Mouse (Mus musculus): ENCODE results near the gene Usf2. TPM values are rescaled to one million over a fixed set of nuclear protein-coding genes. Genes with fewer than 3 reads are reported as not detected.

Usf2 gene
- 47.1 and 50.1 TPM in 2 replicates for polyA plus RNA-seq (2012; rRNA removed)

DNA sequence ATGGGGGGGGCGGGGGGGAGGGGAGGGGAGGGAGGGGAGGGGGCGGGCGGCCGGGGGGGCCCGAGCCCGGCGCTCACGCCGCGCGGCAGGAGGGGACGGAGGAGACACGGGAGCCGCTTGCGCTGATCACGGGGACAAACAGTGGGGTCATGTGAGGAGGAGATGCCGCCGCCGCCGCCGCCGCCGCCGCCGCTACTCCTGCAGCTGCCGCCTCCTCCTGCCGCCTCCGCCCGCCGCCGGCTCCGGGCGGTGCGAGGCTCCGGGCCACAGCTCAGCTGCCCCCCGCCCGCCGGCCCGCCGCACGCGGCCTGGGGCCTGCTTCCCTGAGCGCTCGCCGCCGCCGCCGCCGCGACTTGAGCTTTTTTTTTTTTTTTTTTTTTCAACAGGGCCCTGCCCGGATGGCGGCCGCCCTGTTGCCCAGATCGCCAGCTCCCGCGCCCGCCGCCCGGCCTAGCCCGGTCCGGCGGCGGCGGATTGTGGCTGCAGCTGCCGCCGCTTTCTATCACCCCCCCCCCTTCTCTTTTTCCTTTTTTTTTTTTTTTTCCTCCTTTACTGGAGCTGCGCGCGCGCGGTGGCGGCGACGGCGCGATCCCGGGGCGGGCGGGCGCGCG is at the start of gene Usf2:
Gene Usf2 (minus strand): TSS at position 48 of the 611 bp plus-strand sequence.

GRCm38 (mm10) chr7:30973501-30974289 is 17.1 kb upstream of the Usf2 start, which contains the start of gene Fam187b:
Gene Fam187b (plus strand): TSS chr7:30973790.

DNA sequence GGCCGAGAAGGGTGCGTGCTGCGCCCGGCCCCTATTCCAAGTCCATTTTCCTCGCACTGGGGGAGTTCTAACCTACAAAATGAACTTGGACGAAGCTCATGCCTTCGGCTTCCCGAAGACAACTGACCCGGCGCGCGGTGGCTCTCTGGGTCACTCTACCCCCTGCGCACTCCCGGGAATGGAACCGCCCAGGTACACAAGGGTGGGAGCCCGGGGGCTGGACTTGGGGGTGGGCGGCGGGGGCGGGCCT is 16.6 kb upstream of the Usf2 start, which contains the start of gene Lsr:
Gene Lsr (minus strand): TSS at position 214 of the 250 bp plus-strand sequence.

GRCm38 (mm10) chr7:30943909-30944635 is 12.5 kb downstream of the Usf2 start, which contains the start of gene Hamp:
Gene Hamp (minus strand): TSS chr7:30944032.

GRCm38 (mm10) chr7:30924581-30924980 is 32.0 kb downstream of the Usf2 start, which contains the start of gene Hamp2:
Gene Hamp2 (minus strand): TSS chr7:30924681.

GRCm38 (mm10) chr7:30914732-30915131 is 41.9 kb downstream of the Usf2 start, which contains the start of gene Mag:
Gene Mag (minus strand): TSS chr7:30914873.

Other genes starting within 250 kb of the Usf2 start
- 2.5 and 3.2 TPM in 2 replicates for gene Atp4a, start 244.6 kb downstream of the Usf2 start, polyA plus RNA-seq (2012; rRNA removed)
- gene Tmem147, start 227.3 kb downstream of the Usf2 start, polyA plus RNA-seq (2012; rRNA removed), result 82.8 and 85.1 TPM in 2 replicates
- gene Gapdhs, start 213.1 kb downstream of the Usf2 start, polyA plus RNA-seq (2012; rRNA removed), result 0.06 TPM in 1 of 2 replicates, not detected in the other
- gene Sbsn, start 205.3 kb downstream of the Usf2 start, polyA plus RNA-seq (2012; rRNA removed), result 0.99 and 1.0 TPM in 2 replicates
- gene Dmkn, start 193.0 kb downstream of the Usf2 start, polyA plus RNA-seq (2012; rRNA removed), result 1.4 and 1.5 TPM in 2 replicates
- gene Krtdap, start 168.9 kb downstream of the Usf2 start, polyA plus RNA-seq (2012; rRNA removed), result 0.16 and 1.4 TPM in 2 replicates
- 1.4 and 1.7 TPM in 2 replicates for gene Ffar2, start 133.0 kb downstream of the Usf2 start, polyA plus RNA-seq (2012; rRNA removed)
- gene Ffar3, start 100.6 kb downstream of the Usf2 start, polyA plus RNA-seq (2012; rRNA removed), result not detected in 2 replicates
- 0.06 and 0.07 TPM in 2 replicates for gene Ffar1, start 95.2 kb downstream of the Usf2 start, polyA plus RNA-seq (2012; rRNA removed)
- gene Cd22, start 76.5 kb downstream of the Usf2 start, polyA plus RNA-seq (2012; rRNA removed), result 3.4 and 4.7 TPM in 2 replicates
- gene Mag, start 41.9 kb downstream of the Usf2 start, polyA plus RNA-seq (2012; rRNA removed), result 0.32 and 0.35 TPM in 2 replicates
- not detected in 2 replicates for gene Hamp2, start 32.1 kb downstream of the Usf2 start, polyA plus RNA-seq (2012; rRNA removed)
- gene Hamp, start 12.8 kb downstream of the Usf2 start, polyA plus RNA-seq (2012; rRNA removed), result 30.9 and 57.5 TPM in 2 replicates
- gene Lsr, start 16.7 kb upstream of the Usf2 start, polyA plus RNA-seq (2012; rRNA removed), result 31.7 and 32.1 TPM in 2 replicates
- gene Fam187b, start 17.0 kb upstream of the Usf2 start, polyA plus RNA-seq (2012; rRNA removed), result 4.2 and 4.8 TPM in 2 replicates
- 21.8 and 22.9 TPM in 2 replicates for gene Fxyd5, start 85.7 kb upstream of the Usf2 start, polyA plus RNA-seq (2012; rRNA removed)
- gene Fxyd7, start 94.7 kb upstream of the Usf2 start, polyA plus RNA-seq (2012; rRNA removed), result 0.53 and 0.70 TPM in 2 replicates
- 186 and 200 TPM in 2 replicates for gene Fxyd1, start 100.4 kb upstream of the Usf2 start, polyA plus RNA-seq (2012; rRNA removed)
- 0.21 and 0.23 TPM in 2 replicates for gene Lgi4, start 102.5 kb upstream of the Usf2 start, polyA plus RNA-seq (2012; rRNA removed)
- 0.85 and 1.2 TPM in 2 replicates for gene Fxyd3, start 119.9 kb upstream of the Usf2 start, polyA plus RNA-seq (2012; rRNA removed)
- 217 and 233 TPM in 2 replicates for gene Hpn, start 158.5 kb upstream of the Usf2 start, polyA plus RNA-seq (2012; rRNA removed)
- 2.8 and 3.3 TPM in 2 replicates for gene Scn1b, start 170.2 kb upstream of the Usf2 start, polyA plus RNA-seq (2012; rRNA removed)
- 30.3 and 39.3 TPM in 2 replicates for gene Gramd1a, start 199.1 kb upstream of the Usf2 start, polyA plus RNA-seq (2012; rRNA removed)

All from liver, embryonic 18 days (tissue).